Mouse (Mus musculus): ENCODE data around the gene Rras2. TPM values are rescaled to one million over a fixed set of nuclear protein-coding genes. Genes with fewer than 3 reads are reported as not detected.
A peak's percentile ranks its signal among the peaks of the same experiment; 100 is the strongest.

Gene Rras2
- polyA plus RNA-seq (2015; fragmentation: Nextera tagmentation; extraction: Ambion mirVana): 20.0 and 22.7 TPM in 2 replicates

- H3K4me2 ChIP-seq (replicated peaks): peak within 1 kb of the TSS; percentile 88
These were observed at the start of gene Rras2 for GRCm38 (mm10) chr7:114117444-114117905. TSS of gene Rras2 (minus strand) at chr7:114117781.

GRCm38 (mm10) chr7:114162975-114163374, 45.4 kb upstream of the Rras2 start:
- H3K27me3 ChIP-seq: no peaks in the 10 kb centered on the region
- no peak overlapping the region for H3K27ac ChIP-seq (replicated peaks)
- no peaks in the 10 kb centered on the region for H3K36me3 ChIP-seq
- no peak overlapping the region for H3K4me3 ChIP-seq (replicated peaks)
- 81% methylated on average over 5 of the region's 5 CpGs for WGBS
- no peaks in the 10 kb centered on the region for H3K4me1 ChIP-seq
- no peak overlapping the region for H3K9ac ChIP-seq
- H3K9me3 ChIP-seq (replicated peaks): no peaks in the 10 kb centered on the region
- ATAC-seq (ENCODE audit: insufficient number of reproducible peaks, low FRiP score, low TSS enrichment, low read depth): no peak
- no peak overlapping the region for H3K4me2 ChIP-seq (replicated peaks)

More at GRCm38 (mm10) chr7:114117444-114117905, at the start of gene Rras2:
- H3K27ac ChIP-seq (replicated peaks): peak within 1 kb of the TSS; percentile 80
- H3K9me3 ChIP-seq (replicated peaks): no peaks in the 10 kb centered on the region
- no peaks in the 10 kb centered on the region for H3K27me3 ChIP-seq
- H3K4me1 ChIP-seq: peaks cover 4% of the 10 kb centered on the region; the same call in 1 of the 2 replicates
- peak; percentile 97 for ATAC-seq (ENCODE audit: insufficient number of reproducible peaks, low FRiP score, low TSS enrichment, low read depth)
- H3K4me3 ChIP-seq (replicated peaks): peak within 1 kb of the TSS; percentile 86
- no peaks in the 10 kb centered on the region for H3K36me3 ChIP-seq
- under 1% methylated on average over 55 of the region's 55 CpGs for WGBS
- peak within 1 kb of the TSS; percentile 69 for H3K9ac ChIP-seq

DNA sequence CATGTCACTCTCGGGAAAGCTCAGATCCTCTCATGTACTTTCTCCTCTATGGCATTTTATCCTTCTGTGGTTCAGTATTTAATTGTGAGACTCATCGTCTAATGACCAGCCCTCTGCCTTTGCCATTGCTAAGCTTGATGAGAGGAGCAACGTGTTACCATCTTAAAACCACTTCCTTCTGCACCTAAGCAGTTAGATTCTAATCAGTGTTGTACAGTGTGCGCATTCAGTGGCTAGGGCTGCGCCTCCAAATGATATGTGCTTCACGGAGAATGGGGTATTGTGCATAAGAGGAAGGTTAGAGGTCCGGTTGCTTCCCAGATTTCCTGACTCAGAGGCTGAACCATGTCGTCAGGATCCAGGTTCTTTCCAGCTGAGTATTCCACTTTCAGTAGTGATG, 43.5 kb upstream of the Rras2 start:
- H3K4me1 ChIP-seq: no peaks in the 10 kb centered on the region
- no peaks in the 10 kb centered on the region for H3K27me3 ChIP-seq
- no peak overlapping the region for H3K27ac ChIP-seq (replicated peaks)
- H3K4me2 ChIP-seq (replicated peaks): no peak overlapping the region
- H3K4me3 ChIP-seq (replicated peaks): no peak overlapping the region
- no peaks in the 10 kb centered on the region for H3K9me3 ChIP-seq (replicated peaks)
- ATAC-seq (ENCODE audit: insufficient number of reproducible peaks, low FRiP score, low TSS enrichment, low read depth): no peak
- no peaks in the 10 kb centered on the region for H3K36me3 ChIP-seq
- WGBS: 73% methylated on average over 8 of the region's 8 CpGs
- H3K9ac ChIP-seq: no peak overlapping the region

DNA sequence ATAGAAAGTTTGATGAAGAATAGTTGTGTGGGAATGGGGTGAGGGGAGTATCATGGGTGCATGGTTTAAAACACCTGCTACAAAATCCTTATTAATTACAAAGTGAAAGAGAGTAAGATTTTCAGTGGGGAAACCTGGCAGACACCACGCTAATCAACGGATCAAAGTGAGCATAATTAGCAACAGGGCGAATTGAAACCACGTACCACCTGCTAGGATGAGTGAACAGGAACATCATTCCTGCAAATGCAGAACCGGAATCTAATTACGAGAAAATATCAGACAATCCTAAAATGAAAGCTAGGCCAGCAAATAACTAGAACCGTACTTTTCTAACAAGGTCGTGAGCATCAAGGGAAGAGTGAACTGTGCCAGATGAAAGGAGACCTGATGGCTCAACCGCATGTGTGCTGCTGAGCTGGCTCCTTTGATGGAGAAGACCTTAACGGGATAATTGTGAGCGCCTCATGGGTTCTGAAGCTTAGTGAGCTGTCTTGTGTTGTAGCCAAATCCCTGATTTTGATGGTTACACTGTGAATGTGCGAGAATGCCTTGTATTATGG, 40.2 kb upstream of the Rras2 start:
- WGBS: 64% methylated on average over 12 of the region's 12 CpGs
- Histone ChIP-seq H3K4me1 (no peaks in the 10 kb centered on the region), H3K4me3 (replicated peaks) (no peak overlapping the region), H3K27ac (replicated peaks) (no peak overlapping the region), H3K36me3 (no peaks in the 10 kb centered on the region), H3K27me3 (no peaks in the 10 kb centered on the region), H3K9ac (no peak overlapping the region), H3K4me2 (replicated peaks) (no peak overlapping the region), H3K9me3 (replicated peaks) (no peaks in the 10 kb centered on the region)
- ATAC-seq (ENCODE audit: insufficient number of reproducible peaks, low FRiP score, low TSS enrichment, low read depth): no peak

DNA sequence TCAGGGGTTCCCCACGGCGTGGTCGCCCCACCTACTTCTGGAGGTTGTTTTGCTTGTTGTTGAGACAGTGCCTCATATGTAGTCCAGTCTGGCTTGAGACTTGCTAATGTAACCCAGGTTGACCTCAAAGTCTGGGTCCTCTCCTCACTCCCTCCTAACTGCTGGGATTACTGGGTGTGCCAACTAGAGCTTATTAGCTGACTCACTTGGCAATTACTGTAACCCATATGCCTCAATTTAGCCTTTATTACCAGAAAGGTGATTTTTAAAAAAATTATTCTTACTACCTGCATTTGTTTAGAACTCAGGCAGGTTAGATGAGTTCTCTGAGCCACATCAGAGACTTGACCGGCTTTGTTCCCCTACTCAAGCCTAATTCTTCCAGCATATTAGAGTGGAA, 38.8 kb upstream of the Rras2 start:
- no peak overlapping the region for H3K4me3 ChIP-seq (replicated peaks)
- H3K4me1 ChIP-seq: no peaks in the 10 kb centered on the region
- H3K9me3 ChIP-seq (replicated peaks): no peaks in the 10 kb centered on the region
- 88% methylated on average over 4 of the region's 4 CpGs for WGBS
- H3K9ac ChIP-seq: no peak overlapping the region
- H3K36me3 ChIP-seq: no peaks in the 10 kb centered on the region
- ATAC-seq (ENCODE audit: insufficient number of reproducible peaks, low FRiP score, low TSS enrichment, low read depth): no peak
- H3K4me2 ChIP-seq (replicated peaks): no peak overlapping the region
- H3K27ac ChIP-seq (replicated peaks): no peak overlapping the region
- H3K27me3 ChIP-seq: no peaks in the 10 kb centered on the region

DNA sequence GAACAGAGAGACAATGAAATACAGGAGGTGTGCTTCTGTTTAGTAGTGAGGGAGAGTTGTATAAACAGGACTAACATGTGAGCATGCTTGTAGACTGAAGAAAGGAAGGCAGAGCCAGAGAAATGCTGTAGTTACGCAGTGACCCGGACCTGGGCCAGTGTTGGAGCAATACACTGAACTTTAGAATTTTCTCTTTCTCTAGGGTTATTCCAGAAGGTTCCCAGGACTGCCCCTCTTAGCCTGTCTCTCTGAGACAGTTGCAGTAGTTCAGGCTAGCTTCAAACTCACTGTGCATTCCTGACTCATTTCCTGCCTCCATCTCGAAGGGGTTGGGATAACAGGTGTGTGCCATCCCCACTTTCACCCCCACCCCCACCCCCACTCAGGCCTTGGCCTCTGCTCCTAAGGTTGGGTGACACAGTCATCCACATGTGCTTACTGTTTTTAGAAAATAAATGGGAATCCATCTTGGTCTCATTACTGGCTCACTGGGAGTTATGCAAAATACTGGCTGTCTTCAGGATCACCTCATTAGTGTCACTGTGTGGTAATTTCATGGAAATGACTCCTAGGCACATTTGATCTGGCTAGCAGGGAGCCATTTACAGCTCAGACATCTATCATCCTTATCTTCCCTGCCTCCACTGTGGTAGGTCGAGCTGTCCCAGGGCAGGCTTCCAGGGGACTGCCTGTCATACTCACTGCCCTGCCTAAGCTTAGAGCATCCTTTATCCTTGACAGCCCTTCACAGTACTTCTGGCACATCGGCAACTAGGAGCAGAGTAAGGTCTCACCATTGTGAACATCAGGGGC, 37.7 kb upstream of the Rras2 start:
- Histone ChIP-seq H3K27ac (replicated peaks) (no peak overlapping the region), H3K4me1 (no peaks in the 10 kb centered on the region), H3K9me3 (replicated peaks) (no peaks in the 10 kb centered on the region), H3K36me3 (no peaks in the 10 kb centered on the region), H3K4me2 (replicated peaks) (no peak overlapping the region), H3K27me3 (no peaks in the 10 kb centered on the region), H3K9ac (no peak overlapping the region), H3K4me3 (replicated peaks) (no peak overlapping the region)
- no peak for ATAC-seq (ENCODE audit: insufficient number of reproducible peaks, low FRiP score, low TSS enrichment, low read depth)
- 65% methylated on average over 5 of the region's 5 CpGs for WGBS

DNA sequence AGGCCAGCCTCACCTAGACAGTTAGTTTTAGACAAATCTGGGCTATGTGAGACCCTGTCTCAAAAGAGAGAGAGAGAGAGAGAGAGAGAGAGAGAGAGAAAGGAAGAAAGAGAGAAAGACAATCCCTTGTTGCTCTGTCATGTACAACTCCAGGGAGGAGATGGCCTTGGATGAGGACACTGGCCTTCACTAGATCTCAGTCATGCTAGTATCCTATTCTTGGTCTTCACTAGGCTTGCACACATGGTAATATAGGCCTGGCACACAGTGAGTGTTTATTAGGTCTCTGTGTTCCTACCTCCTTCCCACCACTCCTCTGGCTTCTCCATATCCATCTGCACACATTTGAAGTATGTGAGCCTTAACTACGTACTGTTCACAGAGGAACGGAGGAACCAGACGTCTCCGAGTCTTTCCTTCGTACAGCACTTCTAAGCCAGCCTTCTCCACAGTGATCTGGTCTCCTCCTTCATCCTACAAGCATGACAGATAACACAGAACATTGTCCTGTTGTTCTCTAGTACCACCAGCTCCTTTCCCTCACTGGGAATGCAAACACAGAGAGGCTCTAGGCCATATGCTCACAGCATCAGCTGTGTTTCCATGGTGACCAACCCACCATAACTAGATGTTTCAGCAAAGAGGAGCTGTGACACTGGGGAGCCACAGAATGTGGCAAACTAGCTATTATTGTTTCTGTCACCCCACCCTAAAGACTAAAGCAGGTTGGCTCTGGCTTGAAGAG, 33.6 kb upstream of the Rras2 start:
- Histone ChIP-seq H3K4me2 (replicated peaks) (no peak overlapping the region), H3K27me3 (no peaks in the 10 kb centered on the region), H3K9me3 (replicated peaks) (no peaks in the 10 kb centered on the region), H3K36me3 (no peaks in the 10 kb centered on the region), H3K4me3 (replicated peaks) (no peak overlapping the region), H3K9ac (no peak overlapping the region), H3K4me1 (no peaks in the 10 kb centered on the region), H3K27ac (replicated peaks) (no peak overlapping the region)
- 94% methylated on average over 5 of the region's 5 CpGs for WGBS
- no peak for ATAC-seq (ENCODE audit: insufficient number of reproducible peaks, low FRiP score, low TSS enrichment, low read depth)

- Histone ChIP-seq H3K27ac (replicated peaks) (no peak overlapping the region), H3K9ac (no peak overlapping the region), H3K36me3 (no peaks in the 10 kb centered on the region), H3K4me2 (replicated peaks) (no peak overlapping the region), H3K9me3 (replicated peaks) (no peaks in the 10 kb centered on the region), H3K4me3 (replicated peaks) (no peak overlapping the region), H3K4me1 (no peaks in the 10 kb centered on the region), H3K27me3 (no peaks in the 10 kb centered on the region)
- WGBS: 91% methylated on average over 6 of the region's 6 CpGs
- ATAC-seq (ENCODE audit: insufficient number of reproducible peaks, low FRiP score, low TSS enrichment, low read depth): no peak
These were observed 32.0 kb upstream of the Rras2 start for GRCm38 (mm10) chr7:114149564-114149963.

DNA sequence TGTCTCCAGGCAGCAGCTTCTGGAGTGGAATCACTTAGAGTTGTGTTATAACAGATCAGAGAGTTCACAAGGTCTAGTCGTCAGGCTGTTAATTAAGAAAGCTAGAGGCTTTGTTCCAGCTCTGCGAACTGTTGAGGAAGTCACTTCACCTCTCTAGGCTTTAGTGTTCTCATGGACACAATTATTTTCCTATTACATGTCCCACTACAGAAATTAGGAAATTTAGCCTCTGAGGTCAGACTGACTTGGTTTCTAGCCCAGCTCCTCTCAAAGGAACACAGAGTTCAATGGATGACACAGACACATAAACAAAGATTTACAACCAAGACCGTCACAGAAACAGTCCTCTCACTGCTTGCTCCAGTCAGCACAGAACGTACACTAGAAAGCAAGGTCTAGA, 31.6 kb upstream of the Rras2 start:
- Histone ChIP-seq H3K4me2 (replicated peaks) (no peak overlapping the region), H3K27me3 (no peaks in the 10 kb centered on the region), H3K27ac (replicated peaks) (no peak overlapping the region), H3K9me3 (replicated peaks) (no peaks in the 10 kb centered on the region), H3K4me3 (replicated peaks) (no peak overlapping the region), H3K36me3 (no peaks in the 10 kb centered on the region), H3K9ac (no peak overlapping the region), H3K4me1 (no peaks in the 10 kb centered on the region)
- 72% methylated on average over 4 of the region's 4 CpGs for WGBS
- no peak for ATAC-seq (ENCODE audit: insufficient number of reproducible peaks, low FRiP score, low TSS enrichment, low read depth)

DNA sequence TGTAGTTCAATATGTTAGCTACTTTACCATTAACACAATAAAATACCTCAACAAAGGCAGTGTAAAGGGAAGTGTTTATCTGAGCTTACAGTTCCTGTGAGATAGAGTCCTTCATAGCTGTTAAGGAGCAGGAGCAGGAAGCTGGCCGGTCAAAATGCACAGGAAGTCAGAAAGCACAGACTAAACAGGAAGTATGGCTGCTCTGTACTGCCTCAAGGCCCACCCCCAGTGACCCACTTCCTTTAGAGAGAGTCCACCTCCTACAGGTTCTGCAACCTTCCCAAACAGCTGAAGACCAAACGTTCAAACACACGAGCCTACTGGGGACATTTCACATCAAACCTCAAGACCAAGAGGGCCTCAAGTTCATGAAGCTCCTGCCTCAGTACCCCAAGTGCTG, 28.3 kb upstream of the Rras2 start:
- no peak for ATAC-seq (ENCODE audit: insufficient number of reproducible peaks, low FRiP score, low TSS enrichment, low read depth)
- Histone ChIP-seq H3K9ac (no peak overlapping the region), H3K36me3 (no peaks in the 10 kb centered on the region), H3K27me3 (no peaks in the 10 kb centered on the region), H3K4me3 (replicated peaks) (no peak overlapping the region), H3K4me1 (no peaks in the 10 kb centered on the region), H3K4me2 (replicated peaks) (no peak overlapping the region), H3K9me3 (replicated peaks) (no peaks in the 10 kb centered on the region), H3K27ac (replicated peaks) (no peak overlapping the region)
- 66% methylated on average over 3 of the region's 3 CpGs for WGBS

GRCm38 (mm10) chr7:114142151-114142798, 24.7 kb upstream of the Rras2 start:
- H3K4me2 ChIP-seq (replicated peaks): no peak overlapping the region
- ATAC-seq (ENCODE audit: insufficient number of reproducible peaks, low FRiP score, low TSS enrichment, low read depth): no peak
- H3K4me3 ChIP-seq (replicated peaks): no peak overlapping the region
- H3K36me3 ChIP-seq: no peaks in the 10 kb centered on the region
- no peak overlapping the region for H3K9ac ChIP-seq
- no peak overlapping the region for H3K27ac ChIP-seq (replicated peaks)
- no peaks in the 10 kb centered on the region for H3K9me3 ChIP-seq (replicated peaks)
- WGBS: 58% methylated on average over 10 of the region's 10 CpGs
- no peaks in the 10 kb centered on the region for H3K27me3 ChIP-seq
- H3K4me1 ChIP-seq: no peaks in the 10 kb centered on the region
